Mouse (Mus musculus): ENCODE results near the gene Il6.

- TF ChIP-seq CTCF (IDR thresholded peaks at IDR 0.05), result no peak
- no peak for TF ChIP-seq EP300 (IDR thresholded peaks at IDR 0.05)
These were observed 42.7 kb upstream of the Il6 start for GRCm38 (mm10) chr5:29970212-29970611.
